Mouse (Mus musculus): ENCODE measurements around the gene Rcvrn. TPM values are rescaled to one million over a fixed set of nuclear protein-coding genes. Genes with fewer than 3 reads are reported as not detected.

Gene Rcvrn
- total RNA-seq, 1 experiment from 2014 or later = not detected

- ATAC-seq (replicated peaks; ENCODE audit: insufficient number of reproducible peaks, low FRiP score, low TSS enrichment, poor library complexity, severe bottlenecking) = no peak
These were observed 39.5 kb downstream of the Rcvrn start for GRCm38 (mm10) chr11:67734597-67734996.

GRCm38 (mm10) chr11:67738345-67738744, 43.2 kb downstream of the Rcvrn start:
- no peak for ATAC-seq (replicated peaks; ENCODE audit: insufficient number of reproducible peaks, low FRiP score, low TSS enrichment, poor library complexity, severe bottlenecking)

GRCm38 (mm10) chr11:67738846-67739490, 43.8 kb downstream of the Rcvrn start:
- ATAC-seq (replicated peaks; ENCODE audit: insufficient number of reproducible peaks, low FRiP score, low TSS enrichment, poor library complexity, severe bottlenecking) = no peak

- ATAC-seq (replicated peaks; ENCODE audit: insufficient number of reproducible peaks, low FRiP score, low TSS enrichment, poor library complexity, severe bottlenecking) = no peak
These were observed 46.4 kb downstream of the Rcvrn start for GRCm38 (mm10) chr11:67741569-67741968.

Other genes starting within 250 kb of the Rcvrn start
- gene Gas7, start 239.9 kb upstream of the Rcvrn start, total RNA-seq (2017) = 12.4 to 34.6 TPM (median 19.5 TPM) in 3 replicates
- gene Glp2r, start 75.8 kb downstream of the Rcvrn start, total RNA-seq (2017) = 0.21 TPM in 1 of 3 replicates, not detected in the others
- gene Gsg1l2, start 79.3 kb downstream of the Rcvrn start, total RNA-seq (2017) = not detected in 3 replicates
- gene Dhrs7c, start 102.9 kb downstream of the Rcvrn start, total RNA-seq (2017) = not detected in 3 replicates
- gene Usp43, start 226.8 kb downstream of the Rcvrn start, total RNA-seq (2017) = not detected in 3 replicates

Measured in monocyte, adult 5-6 weeks (primary cell).